Mouse (Mus musculus) intestine, embryonic 14.5 days (tissue): ENCODE measurements around the gene Eef2. TPM values are rescaled to one million over a fixed set of nuclear protein-coding genes. Genes with fewer than 3 reads are reported as not detected.

Source experiments
- ATAC-seq: fragments of 200-750 bp; cut with Nextera tagmentation; replicated peaks from 2 replicates; pipeline ENCODE4 v1.8.0; 2017; ENCODE audit warnings: low read depth, moderate number of reproducible peaks, moderate TSS enrichment, moderate library complexity; ENCODE audit not compliant: low FRiP score, low TSS enrichment
- DNase-seq: peaks from one replicate; pipeline ENCODE4 v3.0.0-alpha.2; 2018; ENCODE audit warnings: low spot score
- H3K27ac ChIP-seq: fragments of 300-500 bp; sonication (generic); 2 replicates; pipeline ENCODE4 v1.5.1; 2014; ENCODE audit warnings: low read depth, mild to moderate bottlenecking, control low read depth
- H3K27me3 ChIP-seq: fragments of 300-500 bp; sonication (generic); replicated peaks from 2 replicates; pipeline ENCODE4 v1.6.1; 2014; ENCODE audit warnings: low read length, control low read depth; ENCODE audit not compliant: control insufficient read depth, insufficient read depth
- H3K36me3 ChIP-seq: fragments of 300-500 bp; sonication (generic); 2 replicates; pipeline ENCODE4 v1.6.1; 2014; ENCODE audit warnings: low read length, control low read depth; ENCODE audit not compliant: control insufficient read depth, insufficient read depth
- H3K4me1 ChIP-seq: fragments of 300-500 bp; sonication (generic); replicated peaks from 2 replicates; pipeline ENCODE4 v1.6.1; 2014; ENCODE audit warnings: low read length, control low read depth, mixed read lengths; ENCODE audit not compliant: control insufficient read depth, insufficient read depth
- H3K4me2 ChIP-seq: fragments of 300-500 bp; sonication (generic); 2 replicates; pipeline ENCODE4 v1.6.1; 2014; ENCODE audit warnings: low read length
- H3K4me3 ChIP-seq: fragments of 300-500 bp; sonication (generic); 2 replicates; pipeline ENCODE4 v1.5.1; 2014; ENCODE audit warnings: low read depth, low read length, control low read depth, mixed read lengths
- H3K9ac ChIP-seq: fragments of 300-500 bp; sonication (generic); 2 replicates; pipeline ENCODE4 v1.6.1; 2014; ENCODE audit warnings: mild to moderate bottlenecking, low read length
- H3K9me3 ChIP-seq: fragments of 300-500 bp; sonication (generic); 2 replicates; pipeline ENCODE4 v1.6.1; 2016; ENCODE audit warnings: low read length, control low read depth; ENCODE audit not compliant: control insufficient read depth
- WGBS: fragments of 180-500 bp; shearing (Covaris S2); extraction: QIAGEN DNeasy Blood & Tissue Kit; methylation state at CpG from one replicate; pipeline ENCODE4 v1.1.7; 2014; 5-methylcytosine and 5-hydroxymethylcytosine counted together
- polyA plus RNA-seq: library from polyadenylated mRNA; unstranded; fragments of >200 nt; fragmentation: Nextera tagmentation; extraction: Ambion mirVana; gene quantifications from 2 replicates; pipeline ENCODE4 v1.2.1, GENCODE M21; 2014

Gene Eef2
- polyA plus RNA-seq, 1 experiment from 2014 or later = 490 TPM

- peaks cover 72% of the 10 kb centered on the region for H3K36me3 ChIP-seq
- H3K27ac ChIP-seq = peak within 1 kb of the TSS; percentile 90
- 5% methylated on average over 53 of the region's 53 CpGs for WGBS
- H3K9ac ChIP-seq = peak within 1 kb of the TSS; percentile 72
- H3K4me1 ChIP-seq = peaks cover 27% of the 10 kb centered on the region
- peak; percentile 89 for ATAC-seq
- H3K4me2 ChIP-seq = peak within 1 kb of the TSS; percentile 65
- H3K27me3 ChIP-seq = no peaks in the 10 kb centered on the region
- peak within 1 kb of the TSS; percentile 64 for H3K4me3 ChIP-seq
- H3K9me3 ChIP-seq = no peaks in the 10 kb centered on the region
- peak; percentile 96 for DNase-seq
Observed at GRCm38 (mm10) chr10:81182336-81183333, 6.2 kb downstream of the Eef2 start, which contains the start of gene Dapk3. Gene Dapk3 (plus strand): TSS chr10:81183005.

- Histone ChIP-seq H3K9me3 (no peaks in the 10 kb centered on the region), H3K27me3 (no peaks in the 10 kb centered on the region), H3K9ac (peak within 1 kb of the TSS; percentile 72), H3K36me3 (peaks cover 68% of the 10 kb centered on the region), H3K27ac (peak within 1 kb of the TSS; percentile 90), H3K4me2 (peak within 1 kb of the TSS; percentile 65), H3K4me3 (peak within 1 kb of the TSS; percentile 64), H3K4me1 (peaks cover 17% of the 10 kb centered on the region)
- 84% methylated on average over 5 of the region's 5 CpGs for WGBS
- ATAC-seq (no peak), DNase-seq (no peak)
Observed at GRCm38 (mm10) chr10:81183805-81184204, 7.4 kb downstream of the Eef2 start, which contains the start of gene 4930442H23Rik. Gene 4930442H23Rik (minus strand): TSS chr10:81183849.

GRCm38 (mm10) chr10:81184765-81185164, 8.3 kb downstream of the Eef2 start:
- H3K9me3 ChIP-seq = no peaks in the 10 kb centered on the region
- H3K4me3 ChIP-seq = no peak overlapping the region
- H3K27me3 ChIP-seq = no peaks in the 10 kb centered on the region
- H3K4me1 ChIP-seq = peaks cover 17% of the 10 kb centered on the region
- peaks cover 59% of the 10 kb centered on the region for H3K36me3 ChIP-seq
- H3K4me2 ChIP-seq = peak overlapping the region; percentile 65
- DNase-seq (no peak), ATAC-seq (0 out of 2 replicates have a peak, but pooled peaks have one; percentile 14)
- peak overlapping the region; percentile 20; the same call in 1 of the 2 replicates for H3K9ac ChIP-seq
- WGBS = 4% methylated on average over 4 of the region's 4 CpGs
- H3K27ac ChIP-seq = peak overlapping the region; percentile 90

GRCm38 (mm10) chr10:81187161-81187560, 10.7 kb downstream of the Eef2 start:
- H3K27ac ChIP-seq = no peak overlapping the region
- peaks cover 49% of the 10 kb centered on the region for H3K36me3 ChIP-seq
- WGBS = 96% methylated on average over 9 of the region's 9 CpGs

GRCm38 (mm10) chr10:81189821-81190220, 13.4 kb downstream of the Eef2 start:
- H3K27ac ChIP-seq = no peak overlapping the region
- DNase-seq = no peak
- no peak overlapping the region for H3K9ac ChIP-seq
- peaks cover 42% of the 10 kb centered on the region for H3K36me3 ChIP-seq
- no peak overlapping the region for H3K4me3 ChIP-seq
- H3K9me3 ChIP-seq = no peaks in the 10 kb centered on the region
- peaks cover 9% of the 10 kb centered on the region for H3K27me3 ChIP-seq
- WGBS = 81% methylated on average over 26 of the region's 26 CpGs
- peaks cover 18% of the 10 kb centered on the region for H3K4me1 ChIP-seq
- no peak overlapping the region for H3K4me2 ChIP-seq
- ATAC-seq = no peak

More at GRCm38 (mm10) chr10:81187161-81187560, 10.7 kb downstream of the Eef2 start:
- no peaks in the 10 kb centered on the region for H3K27me3 ChIP-seq
- DNase-seq = no peak
- ATAC-seq = no peak
- H3K4me2 ChIP-seq = no peak overlapping the region
- 0 out of 2 replicates have a peak overlapping the region, but pooled peaks have one; percentile 6 for H3K9ac ChIP-seq
- no peak overlapping the region for H3K4me3 ChIP-seq
- H3K4me1 ChIP-seq = peaks cover 23% of the 10 kb centered on the region
- no peaks in the 10 kb centered on the region for H3K9me3 ChIP-seq

GRCm38 (mm10) chr10:81190236-81190911, 13.9 kb downstream of the Eef2 start:
- ATAC-seq = no peak
- Histone ChIP-seq H3K9ac (no peak overlapping the region), H3K4me1 (peaks cover 13% of the 10 kb centered on the region), H3K27ac (no peak overlapping the region), H3K27me3 (peaks cover 15% of the 10 kb centered on the region), H3K9me3 (no peaks in the 10 kb centered on the region), H3K36me3 (peaks cover 38% of the 10 kb centered on the region), H3K4me2 (no peak overlapping the region), H3K4me3 (no peak overlapping the region)
- no peak for DNase-seq
- 73% methylated on average over 31 of the region's 31 CpGs for WGBS

- H3K4me1 ChIP-seq = peaks cover 13% of the 10 kb centered on the region
- H3K4me2 ChIP-seq = no peak overlapping the region
- H3K9me3 ChIP-seq = no peaks in the 10 kb centered on the region
- H3K27ac ChIP-seq = no peak overlapping the region
- ATAC-seq = no peak
- no peak for DNase-seq
- H3K9ac ChIP-seq = no peak overlapping the region
- no peak overlapping the region for H3K4me3 ChIP-seq
- peaks cover 18% of the 10 kb centered on the region for H3K27me3 ChIP-seq
- peaks cover 34% of the 10 kb centered on the region for H3K36me3 ChIP-seq
- 74% methylated on average over 6 of the region's 6 CpGs for WGBS
Observed at GRCm38 (mm10) chr10:81190912-81191321, 14.5 kb downstream of the Eef2 start.

- Histone ChIP-seq H3K27ac (no peak overlapping the region), H3K4me3 (no peak overlapping the region), H3K9ac (no peak overlapping the region)
Observed at GRCm38 (mm10) chr10:81191342-81191982, 15.0 kb downstream of the Eef2 start.

More at GRCm38 (mm10) chr10:81191342-81191982, 15.0 kb downstream of the Eef2 start:
- Histone ChIP-seq H3K9me3 (no peaks in the 10 kb centered on the region), H3K4me2 (no peak overlapping the region), H3K4me1 (peaks cover 13% of the 10 kb centered on the region), H3K36me3 (peaks cover 32% of the 10 kb centered on the region), H3K27me3 (peaks cover 20% of the 10 kb centered on the region)
- ATAC-seq (no peak), DNase-seq (no peak)
- 83% methylated on average over 18 of the region's 18 CpGs for WGBS
